Mouse (Mus musculus) erythroblast, embryonic 14.5 days (primary cell): Measurements from ENCODE around the gene Aldh1a7.
"Not testable (repeated sequence)": the region's sequence is repeated elsewhere in the genome, so short reads cannot be mapped to it uniquely, and the experiment has no call there.

Source experiments
- GATA1 ChIP-seq: IDR thresholded peaks from 2 replicates; pipeline ENCODE4 v1.6.1; 2012; ENCODE audit warnings: low read length, inconsistent platforms, mixed read lengths
- TAL1 ChIP-seq: IDR thresholded peaks from 3 replicates; pipeline ENCODE4 v1.6.1; 2012; ENCODE audit warnings: low read length, inconsistent platforms, mixed read lengths

GRCm38 (mm10) chr19:20647496-20647895, 79.9 kb downstream of the Aldh1a7 start:
- not testable (repeated sequence) for TF ChIP-seq GATA1, TAL1
